In the genomic region with DNA sequence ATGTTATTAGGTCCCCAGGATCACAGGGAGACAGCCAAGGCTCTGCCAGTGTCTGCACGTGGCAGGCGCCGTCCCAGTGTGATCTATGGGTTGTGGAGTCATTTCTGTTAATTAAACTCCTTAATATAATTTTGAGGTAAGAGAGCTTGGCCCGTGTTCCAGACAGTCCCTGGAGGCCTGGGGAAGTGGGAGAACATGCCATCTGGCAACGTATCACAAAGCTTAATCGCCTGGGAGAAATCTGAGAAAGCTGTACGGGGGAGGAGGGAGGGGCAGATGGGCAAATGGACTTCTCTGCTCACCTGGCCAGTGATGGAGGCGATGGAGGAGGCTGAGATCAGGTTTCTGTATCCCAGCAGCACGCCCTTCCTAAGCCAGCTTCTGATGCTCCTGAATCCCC, we compare ENCODE assay signal across 19 mouse cellular contexts. TPM values are rescaled to one million over a fixed set of nuclear protein-coding genes. Genes with fewer than 3 reads are reported as not detected.
DNase-seq lines count a peak whose midpoint lies in the region; ATAC-seq and TF ChIP-seq lines count a peak whose summit lies in the region.
"Had no signal": no experiment of that assay in that cellular context is flagged by ENCODE, and none has a peak within 500 bp of the region (broad histone marks: within the 10 kb centered on the region; RNA-seq: fewer than 3 reads in every experiment).

No protein-coding gene starts in this region.

- no peaks in the 10 kb centered on the region for H3K27me3 ChIP-seq in forebrain, embryonic 15.5 days
- H3K27me3 ChIP-seq in forebrain, postnatal 0 days (ENCODE audit: insufficient read depth, low read length), result no peaks in the 10 kb centered on the region
- H3K27me3 ChIP-seq in liver, postnatal 0 days (ENCODE audit: insufficient read depth, low read length), result no peaks in the 10 kb centered on the region
- H3K27me3 ChIP-seq: embryonic facial prominence, embryonic 12.5 days; heart, embryonic 15.5 days; limb, embryonic 13.5 days; liver, embryonic 13.5 days had no signal

- no peak for TF ChIP-seq EP300 in liver, postnatal 0 days (IDR thresholded peaks at IDR 0.05; ENCODE audit: low read depth)

- H3K4me3 ChIP-seq in forebrain, embryonic 15.5 days, result no peak overlapping the region
- H3K4me3 ChIP-seq in forebrain, postnatal 0 days (ENCODE audit: low read depth, low read length), result no peak overlapping the region
- H3K4me3 ChIP-seq in liver, postnatal 0 days (ENCODE audit: low read depth, low read length), result no peak overlapping the region
- no peak overlapping the region for H3K4me3 ChIP-seq in lung, adult 2 months (replicated peaks; ENCODE audit: extremely low read depth, low read depth, low read length)
- H3K4me3 ChIP-seq: embryonic facial prominence, embryonic 12.5 days; heart, adult 2 months; heart, embryonic 15.5 days; limb, embryonic 13.5 days; liver, embryonic 13.5 days; midbrain, embryonic 10.5 days had no signal

- H3K36me3 ChIP-seq in forebrain, embryonic 15.5 days, result no peaks in the 10 kb centered on the region
- no peaks in the 10 kb centered on the region for H3K36me3 ChIP-seq in forebrain, postnatal 0 days (ENCODE audit: insufficient read depth)
- no peaks in the 10 kb centered on the region for H3K36me3 ChIP-seq in liver, postnatal 0 days (replicated peaks; ENCODE audit: insufficient read depth, low read length)
- H3K36me3 ChIP-seq: embryonic facial prominence, embryonic 12.5 days; heart, embryonic 15.5 days; limb, embryonic 13.5 days; liver, embryonic 13.5 days; midbrain, embryonic 10.5 days had no signal

- TF ChIP-seq POLR2A in lung, adult 2 months (IDR thresholded peaks at IDR 0.05; ENCODE audit: borderline replicate concordance, extremely low read depth, low read depth, low read length), result no peak

- peaks cover 12% of the 10 kb centered on the region for H3K4me1 ChIP-seq in forebrain, embryonic 15.5 days
- no peaks in the 10 kb centered on the region for H3K4me1 ChIP-seq in forebrain, postnatal 0 days (ENCODE audit: insufficient read depth)
- H3K4me1 ChIP-seq in liver, postnatal 0 days (ENCODE audit: insufficient read depth), result no peaks in the 10 kb centered on the region
- no peaks in the 10 kb centered on the region for H3K4me1 ChIP-seq in lung, adult 2 months (ENCODE audit: control insufficient read depth, insufficient read depth, low read length)
- H3K4me1 ChIP-seq: liver, embryonic 13.5 days had no signal

- no peak for TF ChIP-seq CTCF in forebrain, postnatal 0 days (IDR thresholded peaks at IDR 0.05; ENCODE audit: low read depth)
- no peak for TF ChIP-seq CTCF in liver, postnatal 0 days (IDR thresholded peaks at IDR 0.05; ENCODE audit: low read depth)
- no peak for TF ChIP-seq CTCF in lung, adult 2 months (IDR thresholded peaks at IDR 0.05; ENCODE audit: insufficient read depth, low read length)

- H3K9me3 ChIP-seq in forebrain, embryonic 15.5 days, result no peaks in the 10 kb centered on the region
- H3K9me3 ChIP-seq in forebrain, postnatal 0 days (ENCODE audit: low read length), result no peaks in the 10 kb centered on the region
- H3K9me3 ChIP-seq in liver, postnatal 0 days (ENCODE audit: low read length), result no peaks in the 10 kb centered on the region
- H3K9me3 ChIP-seq: embryonic facial prominence, embryonic 12.5 days; heart, embryonic 15.5 days; limb, embryonic 13.5 days; liver, embryonic 13.5 days; midbrain, embryonic 10.5 days had no signal

- 0 out of 2 replicates have a peak overlapping the region, but pooled peaks have one; percentile 31 for H3K27ac ChIP-seq in forebrain, embryonic 15.5 days (replicated peaks)
- H3K27ac ChIP-seq in forebrain, postnatal 0 days (ENCODE audit: low read depth, low read length), result no peak overlapping the region
- H3K27ac ChIP-seq in liver, postnatal 0 days (ENCODE audit: low read depth), result no peak overlapping the region
- H3K27ac ChIP-seq: embryonic facial prominence, embryonic 12.5 days; heart, adult 2 months; heart, embryonic 15.5 days; limb, embryonic 13.5 days; liver, embryonic 13.5 days; macrophage; midbrain, embryonic 10.5 days had no signal

- no peak overlapping the region for H3K4me2 ChIP-seq in forebrain, embryonic 15.5 days (replicated peaks)
- H3K4me2 ChIP-seq in forebrain, postnatal 0 days (ENCODE audit: low read depth), result no peak overlapping the region
- no peak overlapping the region for H3K4me2 ChIP-seq in liver, postnatal 0 days (ENCODE audit: low read depth, low read length)
- H3K4me2 ChIP-seq: embryonic facial prominence, embryonic 12.5 days; heart, embryonic 15.5 days; limb, embryonic 13.5 days; liver, embryonic 13.5 days had no signal

- no peak overlapping the region for H3K9ac ChIP-seq in forebrain, embryonic 15.5 days (replicated peaks)
- no peak overlapping the region for H3K9ac ChIP-seq in forebrain, postnatal 0 days
- no peak overlapping the region for H3K9ac ChIP-seq in liver, postnatal 0 days (replicated peaks)
- H3K9ac ChIP-seq: embryonic facial prominence, embryonic 12.5 days; heart, embryonic 15.5 days; limb, embryonic 13.5 days; liver, embryonic 13.5 days had no signal

- peak; percentile 33 for DNase-seq in adrenal gland, postnatal 10 days
- no peak for DNase-seq in adrenal gland, postnatal 4 days (ENCODE audit: low spot score in 2 of 2)
- DNase-seq in forebrain, postnatal 0 days, result no peak
- DNase-seq in MN1 (ENCODE audit: low spot score), result peak; percentile 61
- peak; percentile 50 for DNase-seq in cerebellum, adult 9-10 months
- no peak for DNase-seq in liver, postnatal 0 days
- DNase-seq in lung, adult 2 months, result no peak
- DNase-seq: kidney, adult 11 months; kidney, postnatal 14 days; liver, embryonic 13.5 days had no signal

- 46% methylated on average over 9 of the region's 9 CpGs for WGBS in forebrain, embryonic 15.5 days
- 40% methylated on average over 9 of the region's 9 CpGs for WGBS in forebrain, postnatal 0 days
- WGBS in liver, postnatal 0 days (ENCODE audit: insufficient replicate concordance), result 63% methylated on average over 9 of the region's 9 CpGs
- 61% methylated on average over 9 of the region's 9 CpGs for WGBS in lung, adult 2 months

- ATAC-seq in forebrain, embryonic 15.5 days (replicated peaks), result no peak
- ATAC-seq in forebrain, postnatal 0 days, result no peak
- no peak for ATAC-seq in liver, postnatal 0 days
- ATAC-seq: CD4-positive, CD25-positive, alpha-beta regulatory T cell, adult 4 months; hindbrain, embryonic 16.5 days had no signal

RNA-seq across cellular contexts. Expression of gene Aipl1, which starts 34.1 kb away (rescaled TPM):
- under 1 TPM; 0.27 to 0.33 TPM for total RNA-seq in adrenal gland, postnatal 10 days (2021)
- under 1 TPM; 0.56 to 0.76 TPM for total RNA-seq in adrenal gland, postnatal 4 days (2021)
- 0.23 and 0.42 TPM in 2 replicates for polyA plus RNA-seq in forebrain, embryonic 15.5 days (2015; fragmentation: Nextera tagmentation; extraction: Ambion mirVana)
- total RNA-seq in forebrain, postnatal 0 days (2014; rRNA removed), result 0.19 and 0.31 TPM in 2 replicates
- 0.23 and 0.33 TPM in 2 replicates for polyA plus RNA-seq in forebrain, postnatal 0 days (2015; fragmentation: Nextera tagmentation; extraction: Ambion mirVana)
- polyA plus RNA-seq in liver, postnatal 0 days (2015; fragmentation: Nextera tagmentation; extraction: Ambion mirVana), result 0.05 and 0.11 TPM in 2 replicates
- 0.08 and 0.11 TPM in 2 replicates for polyA plus RNA-seq in lung, adult 2 months (2012; rRNA removed)
- total RNA-seq: heart, adult 2 months had no signal
- polyA plus RNA-seq: CD4-positive, CD25-positive, alpha-beta regulatory T cell, adult 4 months had no signal

RNA-seq across cellular contexts. Expression of gene Pimreg, which starts 38.7 kb away (rescaled TPM):
- total RNA-seq in adrenal gland, postnatal 10 days (2021), result 10 to 100 TPM; 14.1 to 23.8 TPM
- total RNA-seq in adrenal gland, postnatal 4 days (2021), result 10 to 100 TPM; 29.6 to 30.3 TPM
- polyA plus RNA-seq in forebrain, embryonic 15.5 days (2015; fragmentation: Nextera tagmentation; extraction: Ambion mirVana), result 80.9 and 88.0 TPM in 2 replicates
- 13.2 and 14.9 TPM in 2 replicates for total RNA-seq in forebrain, postnatal 0 days (2014; rRNA removed)
- polyA plus RNA-seq in forebrain, postnatal 0 days (2015; fragmentation: Nextera tagmentation; extraction: Ambion mirVana), result 20.6 and 22.0 TPM in 2 replicates
- 7.0 and 7.4 TPM in 2 replicates for polyA plus RNA-seq in liver, postnatal 0 days (2015; fragmentation: Nextera tagmentation; extraction: Ambion mirVana)
- polyA plus RNA-seq in lung, adult 2 months (2012; rRNA removed), result 1.2 and 1.8 TPM in 2 replicates

Comparison
In these comparisons a context has a peak if more than half of its experiments do, and no peak if none do; other contexts are left out.
1. DNase-seq: peak in adrenal gland, postnatal 10 days (single experiment), MN1 (single experiment) and cerebellum, adult 9-10 months (single experiment); none in adrenal gland, postnatal 4 days (0 of 2), forebrain, postnatal 0 days (single experiment), liver, postnatal 0 days (single experiment) and lung, adult 2 months (single experiment).